Mouse (Mus musculus): ENCODE measurements at regions not wholly inside any gene's neighbourhood (a gene's known extent, or its start where the extent isn't known, plus 50 kb on each side); places are given as distances from the start of the nearest gene placed in this dataset.

- TF ChIP-seq POLR2A (IDR thresholded peaks at IDR 0.05; ENCODE audit: low read depth, low read length), result no peak
- no peak for TF ChIP-seq CTCF (IDR thresholded peaks at IDR 0.05; ENCODE audit: extremely low read depth, insufficient read depth, insufficient read length, insufficient replicate concordance)
Measured at GRCm38 (mm10) chr1:137873628-137874027, 301.9 kb downstream of the Ptprc start.

Data from spleen, adult 2 months (tissue).